Mouse (Mus musculus): ENCODE results near the gene Dennd5b. TPM values are rescaled to one million over a fixed set of nuclear protein-coding genes. Genes with fewer than 3 reads are reported as not detected.

Gene Dennd5b
- total RNA-seq, 1 experiment from 2014 or later = 4.2 TPM

GRCm38 (mm10) chr6:148958712-148959111, 142.8 kb downstream of the Dennd5b start:
- ATAC-seq (replicated peaks; ENCODE audit: low read depth, poor library complexity, severe bottlenecking) = peak; percentile 58

- ATAC-seq (replicated peaks; ENCODE audit: low read depth, poor library complexity, severe bottlenecking) = no peak
These were observed 144.4 kb downstream of the Dennd5b start for GRCm38 (mm10) chr6:148957046-148957445.

GRCm38 (mm10) chr6:148955641-148956420, 145.6 kb downstream of the Dennd5b start:
- no peak for ATAC-seq (replicated peaks; ENCODE audit: low read depth, poor library complexity, severe bottlenecking)

- peak; percentile 1 for ATAC-seq (replicated peaks; ENCODE audit: low read depth, poor library complexity, severe bottlenecking)
These were observed 154.5 kb downstream of the Dennd5b start for GRCm38 (mm10) chr6:148946881-148947405.

- ATAC-seq (replicated peaks; ENCODE audit: low read depth, poor library complexity, severe bottlenecking) = peak; percentile 76
These were observed 155.1 kb downstream of the Dennd5b start, which contains the start of gene Sinhcaf for GRCm38 (mm10) chr6:148946409-148946742. Gene Sinhcaf (minus strand): TSS chr6:148946467.

- ATAC-seq (replicated peaks; ENCODE audit: low read depth, poor library complexity, severe bottlenecking) = peak; percentile 13
These were observed 155.7 kb downstream of the Dennd5b start for GRCm38 (mm10) chr6:148945509-148946408.

- peak; percentile 34 for ATAC-seq (replicated peaks; ENCODE audit: low read depth, poor library complexity, severe bottlenecking)
These were observed 156.5 kb downstream of the Dennd5b start for GRCm38 (mm10) chr6:148944767-148945508.

- peak; percentile 2 for ATAC-seq (replicated peaks; ENCODE audit: low read depth, poor library complexity, severe bottlenecking)
These were observed 157.1 kb downstream of the Dennd5b start for GRCm38 (mm10) chr6:148944344-148944766.

- ATAC-seq (replicated peaks; ENCODE audit: low read depth, poor library complexity, severe bottlenecking) = no peak
These were observed 157.8 kb downstream of the Dennd5b start for GRCm38 (mm10) chr6:148943695-148944094.

- ATAC-seq (replicated peaks; ENCODE audit: low read depth, poor library complexity, severe bottlenecking) = no peak
These were observed 159.1 kb downstream of the Dennd5b start for GRCm38 (mm10) chr6:148942406-148942805.

GRCm38 (mm10) chr6:148941880-148942279, 159.6 kb downstream of the Dennd5b start:
- ATAC-seq (replicated peaks; ENCODE audit: low read depth, poor library complexity, severe bottlenecking) = no peak

GRCm38 (mm10) chr6:148940383-148940782, 161.1 kb downstream of the Dennd5b start:
- ATAC-seq (replicated peaks; ENCODE audit: low read depth, poor library complexity, severe bottlenecking) = peak; percentile 57

Other genes with a start within 250 kb of the Dennd5b start
- 11.0 and 17.0 TPM in 2 replicates for gene Caprin2, start 205.4 kb downstream of the Dennd5b start, total RNA-seq (2017)
- 115 and 126 TPM in 2 replicates for gene Sinhcaf, start 155.2 kb downstream of the Dennd5b start, total RNA-seq (2017)
- gene Gm10203, start 28.5 kb upstream of the Dennd5b start, total RNA-seq (2017) = not detected in 2 replicates
- gene Etfbkmt, start 38.2 kb upstream of the Dennd5b start, total RNA-seq (2017) = 19.7 and 27.1 TPM in 2 replicates
- gene Amn1, start 87.0 kb upstream of the Dennd5b start, total RNA-seq (2017) = 13.2 and 13.7 TPM in 2 replicates
- 70.1 and 72.9 TPM in 2 replicates for gene Resf1, start 207.7 kb upstream of the Dennd5b start, total RNA-seq (2017)

Measured in common myeloid progenitor, adult 5-6 weeks (primary cell).